Mouse (Mus musculus) gastrocnemius, postnatal 4 days (tissue): ENCODE measurements around the gene Nrp1. TPM values are rescaled to one million over a fixed set of nuclear protein-coding genes. Genes with fewer than 3 reads are reported as not detected.

Experiments
- DNase-seq, 2 experiments: peaks; one replicate each; pipeline ENCODE4 v3.0.0; 2021 to 2022; ENCODE audit warnings: low spot score in 2 of 2, mixed read lengths in 2 of 2
- total RNA-seq, 2 experiments: library from RNA; stranded (reverse); gene quantifications; 2 replicates each; pipeline ENCODE4 v1.2.3; 2021

The Nrp1 gene
- total RNA-seq, 2 experiments from 2014 or later: 85.3 to 87.5 TPM

DNA sequence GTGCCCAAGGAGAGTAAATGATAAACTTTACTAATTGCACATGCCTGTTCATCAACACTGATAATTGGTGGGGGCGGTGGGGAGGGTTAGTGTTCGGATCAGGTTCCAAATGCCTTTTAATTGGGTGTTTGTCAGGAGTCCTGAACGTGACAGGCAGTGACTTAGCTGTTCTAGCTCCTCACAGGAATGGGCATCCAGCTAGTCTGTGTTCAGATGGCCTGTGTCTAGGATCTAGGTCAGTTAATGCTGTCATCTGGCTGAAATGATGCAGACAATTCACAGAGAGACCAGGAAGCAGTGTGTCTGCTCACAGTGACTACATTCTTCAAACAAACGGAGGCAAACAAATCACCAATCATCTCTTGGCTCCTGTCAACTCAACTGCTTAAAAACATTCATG is 12.1 kb downstream of the Nrp1 start:
- no peak for DNase-seq

DNA sequence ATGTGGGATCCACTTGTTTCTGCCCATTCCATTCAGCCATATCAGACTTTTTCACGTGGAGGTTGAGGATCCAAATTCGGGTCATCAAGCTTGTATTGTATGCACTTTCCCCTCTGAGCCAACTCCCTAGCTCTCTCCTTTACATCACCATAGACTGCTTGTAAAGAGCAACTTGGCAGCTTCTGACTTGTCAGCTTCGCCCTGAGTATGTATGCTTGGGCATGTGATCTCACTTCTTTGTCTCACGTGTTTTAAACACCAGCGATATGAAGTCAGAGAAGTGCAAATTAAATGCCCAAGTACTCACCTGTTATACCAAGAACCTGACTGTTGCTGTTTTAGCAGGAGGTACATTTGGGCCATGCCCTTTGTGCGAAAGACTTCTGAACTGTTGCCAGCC is 12.6 kb downstream of the Nrp1 start:
- DNase-seq: no peak

DNA sequence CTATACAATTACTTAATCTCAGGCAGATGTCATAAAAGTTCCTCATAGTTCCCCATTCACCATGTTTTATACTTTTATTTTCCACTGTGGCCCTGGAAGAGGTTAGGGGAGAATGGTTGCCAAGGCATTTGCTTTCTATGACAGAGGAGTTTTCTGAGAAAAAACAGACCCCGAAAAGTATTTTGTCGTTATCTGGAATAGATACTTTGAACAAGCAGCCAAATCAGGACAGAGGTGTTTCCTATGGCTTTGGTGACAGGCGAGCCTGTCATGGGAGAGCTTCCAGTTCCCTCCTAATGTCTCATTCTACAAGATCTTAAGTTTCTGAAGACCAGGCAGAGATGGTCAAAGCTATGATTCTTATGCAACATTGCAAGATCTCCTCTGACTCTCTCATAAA is 13.4 kb downstream of the Nrp1 start:
- no peak for DNase-seq

DNA sequence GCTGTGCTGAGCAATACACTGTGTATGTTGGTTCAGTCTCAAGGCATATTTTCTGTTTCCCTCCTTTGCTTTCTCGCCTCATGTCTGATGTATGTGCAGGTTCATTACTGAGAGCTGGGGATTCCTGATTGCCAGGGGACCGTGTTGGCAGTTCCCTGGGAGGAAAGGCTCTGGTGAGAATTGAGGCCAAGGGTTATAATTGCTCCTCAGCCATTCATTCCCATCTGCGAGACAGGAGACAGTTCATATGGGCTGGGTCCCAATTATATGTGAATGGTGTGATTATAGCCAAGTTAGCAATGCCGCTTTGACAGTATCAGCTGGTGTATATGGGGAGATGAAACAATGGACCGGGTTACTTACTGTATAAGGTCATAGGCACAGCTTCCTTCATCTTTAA is 14.3 kb downstream of the Nrp1 start:
- DNase-seq: no peak

DNA sequence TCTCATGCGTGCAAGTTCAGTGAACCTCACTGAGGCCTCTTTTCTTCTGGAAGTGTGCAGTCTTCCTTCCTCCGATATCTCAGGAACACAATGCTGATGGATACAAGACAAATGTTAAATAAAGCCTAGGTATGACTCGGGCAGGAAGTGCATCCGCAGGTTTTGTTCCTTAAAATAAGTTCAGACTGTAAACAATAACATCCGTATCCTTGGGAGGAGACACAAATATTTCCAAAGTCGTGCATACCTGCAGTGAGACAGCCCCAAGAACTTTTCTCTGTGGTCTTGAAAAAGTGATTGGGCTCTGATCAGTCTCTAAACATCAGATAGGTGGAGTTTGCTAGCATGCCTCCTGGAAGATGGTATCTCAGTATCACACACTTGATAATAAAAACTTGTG is 15.0 kb downstream of the Nrp1 start:
- no peak for DNase-seq

DNA sequence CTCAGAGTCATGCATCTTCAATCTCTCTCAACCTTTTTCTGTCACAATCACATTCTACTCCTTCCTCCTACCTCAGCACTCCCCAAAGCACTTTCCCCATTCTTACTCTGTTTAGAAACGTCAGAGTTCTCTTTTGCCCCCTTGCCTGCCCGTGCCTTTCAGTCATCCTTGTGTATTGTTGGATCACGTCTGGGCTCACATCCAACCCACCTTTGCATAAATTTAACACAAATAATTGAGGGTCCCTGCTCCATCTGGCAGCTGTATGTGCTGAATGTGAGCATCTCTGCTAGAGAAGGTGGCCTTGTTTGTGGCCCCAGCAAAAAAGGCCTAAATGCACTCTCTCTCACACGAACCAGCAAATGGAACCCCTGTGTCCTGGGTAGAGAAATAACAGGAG is 16.9 kb downstream of the Nrp1 start:
- no peak for DNase-seq

DNA sequence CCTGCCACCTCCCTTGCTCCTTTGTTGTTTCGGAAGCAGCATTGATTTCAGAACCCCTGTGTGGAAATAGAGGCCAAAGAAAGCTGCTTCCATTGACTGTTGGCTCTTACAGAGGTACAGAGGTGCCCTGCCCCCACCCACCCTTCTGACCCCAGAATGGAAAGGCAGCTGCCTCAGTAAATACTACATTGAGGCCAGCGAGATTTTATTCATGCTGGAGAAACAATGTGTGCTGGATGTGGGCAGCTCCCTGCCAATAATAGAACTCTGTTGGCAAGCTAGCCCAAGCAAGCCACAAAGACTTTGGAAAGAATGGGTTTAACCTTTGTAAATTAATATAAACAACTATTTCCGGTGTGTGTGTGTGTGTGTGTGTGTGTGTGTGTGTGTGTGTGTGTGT is 24.8 kb downstream of the Nrp1 start:
- DNase-seq: no peak

DNA sequence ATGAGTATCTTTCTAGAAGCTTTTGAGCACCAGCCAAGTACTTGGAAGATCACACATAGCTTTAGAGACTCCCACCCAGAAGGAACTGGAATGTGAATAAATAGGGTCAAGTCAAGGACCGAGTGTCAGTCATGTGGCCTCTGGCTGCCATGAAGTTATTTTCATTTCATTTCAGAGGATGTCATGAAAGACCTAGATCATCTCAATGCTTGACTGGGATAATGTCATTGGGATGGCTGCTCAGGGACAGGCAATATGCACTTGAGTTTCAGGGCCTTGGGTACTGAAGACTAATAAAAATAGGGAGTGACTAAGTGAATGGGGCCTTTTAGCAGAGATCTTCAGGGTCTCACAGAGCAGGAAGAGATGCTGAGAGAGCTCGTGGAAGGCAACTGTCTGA is 26.0 kb downstream of the Nrp1 start:
- no peak for DNase-seq

DNA sequence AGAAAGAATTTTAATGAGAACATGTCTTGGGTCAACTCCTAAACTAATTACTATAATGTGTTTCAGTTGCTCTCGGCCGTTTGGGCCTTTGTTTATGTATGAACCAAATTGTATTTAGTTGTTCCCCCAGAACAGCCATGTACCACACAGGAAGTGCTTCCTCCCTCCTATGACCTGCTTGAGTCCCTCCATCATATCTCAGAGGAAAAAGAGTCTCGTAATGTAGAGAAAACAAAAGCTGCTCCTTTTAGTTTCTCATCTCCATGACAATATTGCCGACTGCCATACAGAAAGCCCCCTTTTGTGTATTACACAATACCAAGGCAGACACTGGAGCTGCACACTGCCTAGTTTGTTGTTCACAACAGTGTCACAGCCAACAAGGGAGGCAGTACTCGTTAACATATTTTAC is 26.5 kb downstream of the Nrp1 start:
- no peak for DNase-seq

DNA sequence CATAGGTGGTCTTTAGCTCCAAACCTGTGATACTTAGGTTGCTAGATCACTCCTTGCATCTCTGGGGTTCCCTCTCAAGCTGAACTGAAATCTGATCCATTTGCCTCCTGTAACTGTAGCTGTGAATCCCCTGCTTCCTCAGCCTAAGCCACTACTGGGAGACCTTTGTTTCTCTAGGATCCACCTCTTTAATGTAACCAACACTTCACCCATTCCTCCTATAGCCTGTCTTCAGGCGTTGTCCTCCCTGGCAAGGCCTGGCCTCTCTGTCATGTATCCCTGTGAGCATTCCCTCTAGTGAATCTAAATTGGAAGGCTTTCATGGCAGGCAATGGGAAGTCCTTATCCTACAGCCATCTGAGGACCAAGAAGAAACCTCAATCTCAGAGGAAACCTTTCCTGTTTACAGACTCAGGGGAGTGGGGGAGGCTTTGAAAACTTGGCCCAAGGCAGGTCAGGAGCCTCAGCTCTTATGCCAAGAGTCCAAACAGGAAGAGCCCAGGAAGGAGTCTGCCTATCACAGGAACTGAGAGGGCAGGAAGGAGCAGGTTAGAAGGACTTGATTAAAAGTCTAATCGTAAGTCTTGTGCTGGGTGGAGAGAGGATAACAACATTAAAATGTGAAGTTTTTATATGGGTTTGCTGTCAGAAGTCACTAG is 28.7 kb downstream of the Nrp1 start:
- DNase-seq: no peak

DNA sequence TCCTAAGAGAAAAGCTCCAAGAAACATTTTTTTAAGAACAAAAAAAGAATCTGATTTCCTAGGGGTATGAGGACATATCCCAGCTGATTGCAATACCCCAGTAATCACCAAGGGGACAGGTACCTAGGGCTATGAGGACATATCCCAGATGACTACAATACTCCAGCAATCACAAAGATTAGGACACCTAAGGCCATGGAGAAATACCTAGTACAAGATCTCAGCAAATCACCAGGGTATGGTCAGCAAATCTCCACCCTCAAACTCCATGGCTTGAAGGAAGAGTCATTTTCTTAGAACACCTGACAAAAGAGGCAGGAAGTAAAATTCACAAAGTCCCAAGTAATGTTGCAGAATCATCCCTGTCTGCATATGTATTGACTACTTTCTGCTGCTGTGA is 32.4 kb downstream of the Nrp1 start:
- no peak for DNase-seq

DNA sequence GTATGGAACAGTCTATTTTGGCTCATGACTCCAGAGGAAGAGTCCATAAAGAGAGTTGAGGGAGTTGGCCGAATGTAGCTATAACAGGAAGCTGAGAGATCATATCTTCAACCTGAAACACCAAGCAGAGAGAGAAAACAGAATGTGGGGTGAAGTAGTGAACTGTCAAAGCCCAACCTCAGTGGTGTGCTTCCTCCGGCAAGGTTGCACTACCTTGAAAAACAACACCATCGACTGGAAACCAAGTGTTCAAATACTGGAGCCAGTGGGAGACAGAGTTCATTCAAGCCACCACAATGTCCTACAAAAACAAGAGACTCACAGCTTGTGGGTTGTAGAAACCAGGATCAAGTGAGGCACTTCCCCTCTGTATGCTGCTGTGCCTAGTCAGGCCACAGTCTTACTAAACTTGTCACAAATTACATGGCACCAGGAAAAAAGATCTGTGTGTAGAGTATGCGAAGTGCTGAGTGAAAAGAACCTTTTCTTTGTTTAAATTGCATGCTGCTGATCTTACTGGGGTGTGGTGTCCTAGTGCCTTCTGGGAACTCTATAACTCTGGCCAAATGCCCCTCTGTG is 32.9 kb downstream of the Nrp1 start:
- no peak for DNase-seq

DNA sequence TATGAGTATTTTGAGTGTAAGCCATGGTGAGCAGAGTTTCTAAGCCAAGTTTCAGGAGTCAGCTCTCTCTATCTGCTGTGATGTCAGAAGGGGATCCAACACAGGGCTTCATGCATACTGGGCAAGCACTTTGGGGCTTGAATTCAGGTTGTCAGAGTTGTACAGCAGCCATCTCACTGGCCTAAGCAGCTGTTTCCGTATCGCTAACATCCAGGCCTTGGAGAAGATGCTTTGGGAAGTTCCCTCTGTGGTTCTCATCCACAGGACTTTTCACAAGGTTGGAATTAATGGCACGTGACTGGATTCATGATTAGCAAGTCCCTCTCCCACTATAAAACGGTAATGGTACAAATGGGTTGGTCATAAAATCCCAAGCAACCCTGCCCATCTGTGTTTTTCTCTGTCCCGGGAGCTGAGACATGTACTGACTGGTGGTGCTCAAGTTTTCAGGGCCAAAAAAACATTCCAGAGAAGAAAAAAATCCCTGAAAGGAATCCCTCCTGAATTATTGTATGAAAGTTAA is 36.3 kb downstream of the Nrp1 start:
- DNase-seq: no peak

DNA sequence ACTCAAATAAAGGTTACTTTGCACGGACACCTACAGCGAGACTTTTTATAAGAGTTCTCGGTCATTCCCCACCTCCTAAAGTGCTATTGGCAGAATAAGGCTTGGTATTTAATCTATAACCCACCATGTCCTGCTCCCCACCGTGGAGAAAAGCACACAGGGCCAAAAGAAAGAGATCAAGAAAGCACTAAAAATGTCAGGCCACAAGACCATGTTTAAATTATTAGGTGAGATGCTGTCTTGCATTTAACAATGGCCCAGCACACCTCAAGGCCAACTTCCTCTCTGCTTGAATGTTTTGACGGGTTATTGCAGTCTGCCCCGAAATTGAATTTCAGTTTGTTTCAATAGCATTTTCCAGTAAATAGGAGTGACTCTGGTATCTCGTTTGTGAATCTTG is 38.6 kb downstream of the Nrp1 start:
- no peak for DNase-seq

DNA sequence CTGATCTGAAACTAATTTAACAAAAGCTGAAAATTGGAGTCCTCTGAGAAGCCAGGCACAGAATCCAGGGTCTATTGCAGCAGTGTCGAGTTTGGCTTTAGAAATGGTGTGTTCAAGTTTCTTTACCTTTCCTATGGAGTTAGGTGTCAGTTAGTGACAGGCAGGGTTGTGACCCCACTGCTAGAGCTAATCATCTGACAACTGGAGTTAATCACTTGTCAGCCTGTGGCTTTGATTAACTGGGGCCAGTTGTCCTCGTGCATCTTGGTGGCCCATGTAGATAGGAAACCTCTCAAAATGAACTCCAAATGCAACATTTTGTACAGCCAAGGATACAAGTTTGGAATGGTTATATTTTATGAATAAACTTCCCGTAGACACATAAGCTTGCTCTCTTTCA is 39.0 kb downstream of the Nrp1 start:
- no peak for DNase-seq

DNA sequence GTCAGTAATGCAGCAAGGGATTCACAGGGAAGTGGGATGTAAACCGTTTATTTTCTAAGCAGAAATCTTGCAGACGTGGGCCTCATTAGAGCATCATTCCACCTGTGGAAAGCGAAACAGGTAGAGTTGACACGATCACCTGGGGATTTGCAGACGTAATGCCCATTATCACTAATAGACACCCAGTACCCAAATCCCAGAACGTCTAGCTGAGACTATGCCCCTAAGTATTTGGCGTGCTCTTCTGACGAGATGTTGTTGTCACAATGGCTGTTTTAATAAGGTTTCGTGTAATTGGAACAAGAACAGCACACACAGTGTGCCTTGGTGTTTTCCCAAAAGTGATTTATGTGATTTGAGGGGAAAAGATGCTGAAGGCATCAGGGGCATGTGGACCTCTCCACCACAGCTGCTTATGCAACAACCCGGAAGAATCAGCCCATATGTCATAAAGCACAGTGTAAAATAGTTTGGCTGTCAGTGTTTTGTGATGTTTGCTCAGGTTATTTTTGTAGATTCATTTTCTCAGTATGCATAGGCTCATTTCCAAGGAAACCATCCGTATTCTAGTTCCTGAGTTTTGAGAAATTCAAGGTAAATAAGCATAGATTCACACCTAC is 40.2 kb downstream of the Nrp1 start:
- no peak for DNase-seq

DNA sequence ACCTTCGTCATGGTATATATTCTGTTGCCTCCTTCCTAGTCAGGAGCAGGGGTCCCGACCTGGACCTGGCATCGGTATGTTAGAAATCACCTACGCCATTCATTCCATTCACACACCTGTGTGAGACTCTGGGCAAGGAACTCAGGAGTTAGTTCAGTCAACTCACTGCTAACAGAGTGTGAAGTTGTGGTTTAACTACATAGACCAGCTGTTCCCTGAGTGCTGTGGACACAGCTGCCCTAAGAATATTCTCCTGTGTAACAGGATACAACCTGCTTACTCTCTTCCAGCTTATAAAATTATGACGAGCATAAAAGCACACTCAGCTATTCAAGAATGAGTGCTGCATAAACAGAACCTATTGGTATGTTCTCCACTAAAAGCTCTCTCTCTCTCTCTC is 41.9 kb downstream of the Nrp1 start:
- DNase-seq: no peak

DNA sequence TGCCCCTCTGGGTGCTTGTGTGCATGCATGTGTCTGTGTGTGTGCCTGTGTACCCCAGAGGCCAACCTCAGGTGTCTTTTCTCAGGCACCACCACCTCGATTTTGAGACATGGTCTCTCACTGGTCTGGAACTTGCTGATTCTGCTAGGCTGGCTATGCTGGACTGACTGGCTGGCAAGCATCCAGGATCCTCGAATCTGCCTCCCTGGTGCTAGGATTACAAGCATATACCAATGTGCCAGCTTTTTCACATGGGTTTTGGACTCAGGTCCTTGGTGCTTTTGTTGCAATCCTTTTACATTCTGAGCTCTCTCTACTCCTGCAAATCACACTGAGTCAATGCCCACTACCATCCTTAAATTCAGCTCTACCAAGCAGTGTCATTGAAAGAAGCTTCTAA is 46.5 kb downstream of the Nrp1 start:
- no peak for DNase-seq

DNA sequence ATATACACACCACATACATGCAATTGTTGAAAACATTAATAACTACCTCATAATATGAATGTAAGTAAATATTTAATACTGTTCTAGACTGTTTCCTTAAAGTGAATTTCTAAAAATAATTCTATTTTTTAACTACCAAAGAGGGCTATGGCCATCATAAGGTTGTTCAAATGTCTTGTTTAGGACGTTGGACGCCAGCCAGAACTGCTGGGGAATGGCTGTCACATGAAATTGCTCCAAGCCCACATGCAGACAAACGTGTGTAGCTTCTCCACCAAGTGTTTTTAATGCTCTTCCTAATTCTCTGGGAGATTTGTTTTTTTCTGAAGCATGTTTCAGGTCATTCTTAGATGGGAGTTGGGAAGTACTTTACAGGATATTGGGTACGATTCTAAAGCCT is 55.0 kb downstream of the Nrp1 start:
- DNase-seq: no peak

DNA sequence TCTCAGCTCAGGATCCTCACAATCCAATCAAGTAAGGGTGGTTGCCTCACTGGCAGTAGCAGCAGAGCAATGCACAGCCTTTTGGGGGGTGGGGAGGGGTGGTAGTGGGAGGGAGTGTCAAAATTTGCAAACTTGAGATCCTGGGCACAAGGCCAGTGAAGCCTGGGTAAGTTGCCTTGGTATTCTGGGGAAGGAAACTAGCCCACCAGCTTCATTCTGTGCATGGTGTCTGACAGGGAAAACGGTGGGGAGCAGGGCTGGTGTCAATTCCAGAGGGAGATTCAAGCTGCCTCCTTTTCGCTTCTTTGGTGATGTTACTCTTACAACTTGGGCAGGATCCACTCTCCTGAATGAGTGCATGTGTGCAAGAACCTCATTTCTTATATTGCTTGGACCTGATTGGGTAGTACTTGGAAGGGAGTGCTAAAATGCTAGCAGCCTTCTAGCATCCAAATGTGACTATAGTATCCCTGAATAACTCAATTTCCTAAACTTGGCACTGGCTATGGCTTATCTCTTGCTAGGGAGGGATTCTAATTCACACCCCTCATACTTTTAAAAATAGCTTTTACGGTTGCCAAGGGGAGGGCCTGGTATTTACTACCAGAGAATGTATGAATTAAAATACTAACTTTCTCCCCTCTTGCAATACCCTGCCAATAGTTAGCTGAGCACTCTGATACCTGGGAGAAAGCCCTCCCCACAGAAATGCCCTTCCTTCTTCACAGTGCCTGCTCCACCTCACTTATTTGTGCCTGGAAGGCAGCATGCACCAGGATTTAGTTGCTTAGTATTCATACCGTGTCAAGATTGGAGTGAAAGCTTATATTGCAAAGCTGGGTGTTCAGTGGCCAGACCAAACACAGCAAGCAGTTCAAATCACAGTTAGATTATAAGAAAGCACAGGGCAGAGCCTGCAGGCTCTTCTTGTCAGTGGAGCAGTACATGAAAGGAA is 57.6 kb downstream of the Nrp1 start:
- DNase-seq: no peak

DNA sequence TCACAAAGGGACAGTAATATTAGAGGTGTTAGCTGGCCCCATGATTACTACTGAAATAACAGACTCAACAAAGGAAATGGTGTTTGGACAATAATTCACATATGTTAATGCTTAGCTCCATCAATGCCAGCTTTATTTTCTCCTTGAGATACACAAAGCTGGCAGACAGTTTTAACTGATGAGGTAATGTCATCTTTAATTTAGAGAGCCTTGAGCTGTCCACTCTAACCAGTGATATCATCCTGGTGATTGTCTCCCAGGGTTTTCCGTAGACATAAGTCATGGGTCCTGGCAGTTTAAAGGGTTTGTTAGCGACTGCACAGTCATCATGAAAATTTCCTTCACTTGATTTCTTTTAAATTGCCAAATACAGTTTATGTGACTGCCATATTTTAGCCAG is 58.5 kb downstream of the Nrp1 start:
- DNase-seq: no peak
